Mouse (Mus musculus) cerebellum, postnatal 14 days (tissue): ENCODE results near the gene Mgst3.
A peak's percentile ranks its signal among the peaks of the same experiment; 100 is the strongest.
"Not testable (repeated sequence)": the region's sequence is repeated elsewhere in the genome, so short reads cannot be mapped to it uniquely, and the experiment has no call there.

Experiments used
- DNase-seq, 2 experiments: peaks; one replicate each; pipeline ENCODE4 v3.0.0; 2021; ENCODE audit warnings: mixed read lengths in 2 of 2

Gene Mgst3

GRCm38 (mm10) chr1:167357387-167357786 is 36.3 kb downstream of the Mgst3 start:
- DNase-seq: no peak

GRCm38 (mm10) chr1:167352403-167352802 is 41.2 kb downstream of the Mgst3 start:
- DNase-seq: no peak

GRCm38 (mm10) chr1:167350597-167351415 is 42.8 kb downstream of the Mgst3 start:
- DNase-seq: no peak

GRCm38 (mm10) chr1:167349815-167350596 is 43.6 kb downstream of the Mgst3 start, which contains the start of gene Aldh9a1:
Gene Aldh9a1, plus strand, starts transcription at chr1:167349991.
- peak; percentile 89 to 94 for DNase-seq

- DNase-seq: not testable (repeated sequence)
These were observed 44.4 kb downstream of the Mgst3 start for GRCm38 (mm10) chr1:167349206-167349605.

- DNase-seq: not testable (repeated sequence)
These were observed 47.6 kb downstream of the Mgst3 start for GRCm38 (mm10) chr1:167345994-167346520.

- DNase-seq: no peak
These were observed 50.8 kb downstream of the Mgst3 start for GRCm38 (mm10) chr1:167342831-167343230.

GRCm38 (mm10) chr1:167340910-167341528 is 52.6 kb downstream of the Mgst3 start:
- no peak for DNase-seq

- peak; percentile 17 to 21 for DNase-seq
These were observed 53.4 kb downstream of the Mgst3 start for GRCm38 (mm10) chr1:167340111-167340787.

GRCm38 (mm10) chr1:167339177-167339781 is 54.4 kb downstream of the Mgst3 start:
- DNase-seq: peak; percentile 66 to 67

GRCm38 (mm10) chr1:167337463-167338095 is 56.1 kb downstream of the Mgst3 start:
- peak; percentile 93 to 94 for DNase-seq

- DNase-seq: no peak
These were observed 57.2 kb downstream of the Mgst3 start for GRCm38 (mm10) chr1:167336398-167336797.

- DNase-seq: no peak
These were observed 62.5 kb downstream of the Mgst3 start for GRCm38 (mm10) chr1:167331106-167331505.

GRCm38 (mm10) chr1:167328776-167329175 is 64.9 kb downstream of the Mgst3 start:
- no peak for DNase-seq
